Mouse (Mus musculus): ENCODE measurements around the gene Pigh. TPM values are rescaled to one million over a fixed set of nuclear protein-coding genes. Genes with fewer than 3 reads are reported as not detected.
A peak's percentile ranks its signal among the peaks of the same experiment; 100 is the strongest.

Pigh gene
- polyA plus RNA-seq (2012; rRNA removed), result 6.0 and 6.8 TPM in 2 replicates

DNA sequence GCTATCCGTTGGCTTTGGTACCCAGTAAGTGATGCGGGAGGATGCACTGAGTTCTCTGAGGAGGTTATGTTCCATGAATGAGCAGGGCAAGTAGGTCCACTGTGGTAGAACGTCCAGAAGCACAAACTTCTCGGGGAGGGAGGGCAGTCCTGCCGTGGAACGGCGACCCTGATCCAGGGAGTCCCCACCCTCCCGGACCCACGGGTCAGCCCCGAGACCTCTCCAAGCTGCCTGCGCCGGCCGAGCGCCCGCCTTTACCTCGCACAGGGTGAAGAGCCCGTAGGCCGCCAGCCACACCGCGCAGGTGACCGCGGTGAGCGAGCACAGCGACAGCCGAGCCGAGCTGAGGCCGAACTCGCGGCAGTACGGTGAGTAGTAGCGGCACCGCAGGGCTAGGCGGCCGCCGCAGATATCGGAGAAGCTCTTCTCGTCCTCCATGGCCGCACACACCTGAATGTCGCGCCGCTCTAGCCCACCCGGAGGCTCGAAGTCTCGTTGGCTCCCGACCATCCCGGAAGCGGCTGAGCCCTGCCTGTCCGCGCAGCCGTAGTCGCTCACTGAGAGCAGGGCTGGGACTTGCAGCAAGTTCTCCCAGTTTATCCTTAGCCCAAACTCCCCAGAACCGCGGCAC lies at the start of gene Pigh:
Gene Pigh (minus strand): TSS at position 470 of the 631 bp plus-strand sequence.
- peak within 1 kb of the TSS; percentile 95 for H3K4me3 ChIP-seq (ENCODE audit: control insufficient read depth, low read depth, low read length)
- no peak within 1 kb of the TSS for H3K27ac ChIP-seq (ENCODE audit: control insufficient read depth, insufficient read depth, low read depth, low read length)
- H3K4me1 ChIP-seq (ENCODE audit: control insufficient read depth, insufficient read depth, low read length), result no peaks in the 10 kb centered on the region; the same call in 1 of the 2 replicates
- no peak for TF ChIP-seq CTCF (IDR thresholded peaks at IDR 0.05; ENCODE audit: control insufficient read depth, insufficient read depth, insufficient replicate concordance, low read depth, low read length)
- TF ChIP-seq POLR2A (IDR thresholded peaks at IDR 0.05; ENCODE audit: control insufficient read depth, low read depth, low read length), result no peak; the same call in 1 of the 2 replicates
- no peaks in the 10 kb centered on the region for H3K36me3 ChIP-seq (ENCODE audit: control insufficient read depth, insufficient read depth, low read length)
- no peaks in the 10 kb centered on the region for H3K27me3 ChIP-seq (ENCODE audit: control insufficient read depth, insufficient read depth, low read length)

- H3K4me1 ChIP-seq (ENCODE audit: control insufficient read depth, insufficient read depth, low read length), result no peaks in the 10 kb centered on the region
- H3K4me3 ChIP-seq (ENCODE audit: control insufficient read depth, low read depth, low read length), result no peak overlapping the region
- no peak overlapping the region for H3K27ac ChIP-seq (ENCODE audit: control insufficient read depth, insufficient read depth, low read depth, low read length)
- H3K27me3 ChIP-seq (ENCODE audit: control insufficient read depth, insufficient read depth, low read length), result no peaks in the 10 kb centered on the region
- no peaks in the 10 kb centered on the region for H3K36me3 ChIP-seq (ENCODE audit: control insufficient read depth, insufficient read depth, low read length)
- TF ChIP-seq POLR2A (IDR thresholded peaks at IDR 0.05; ENCODE audit: control insufficient read depth, low read depth, low read length) (no peak), CTCF (IDR thresholded peaks at IDR 0.05; ENCODE audit: control insufficient read depth, insufficient read depth, insufficient replicate concordance, low read depth, low read length) (no peak)
Measured at GRCm38 (mm10) chr12:79138999-79139398, 49.5 kb upstream of the Pigh start.

GRCm38 (mm10) chr12:79136949-79137348 lies 47.5 kb upstream of the Pigh start:
- H3K4me1 ChIP-seq (ENCODE audit: control insufficient read depth, insufficient read depth, low read length), result no peaks in the 10 kb centered on the region
- H3K36me3 ChIP-seq (ENCODE audit: control insufficient read depth, insufficient read depth, low read length), result no peaks in the 10 kb centered on the region
- TF ChIP-seq POLR2A (IDR thresholded peaks at IDR 0.05; ENCODE audit: control insufficient read depth, low read depth, low read length), result no peak
- no peak for TF ChIP-seq CTCF (IDR thresholded peaks at IDR 0.05; ENCODE audit: control insufficient read depth, insufficient read depth, insufficient replicate concordance, low read depth, low read length)
- H3K27ac ChIP-seq (ENCODE audit: control insufficient read depth, insufficient read depth, low read depth, low read length), result no peak overlapping the region
- no peaks in the 10 kb centered on the region for H3K27me3 ChIP-seq (ENCODE audit: control insufficient read depth, insufficient read depth, low read length)
- H3K4me3 ChIP-seq (ENCODE audit: control insufficient read depth, low read depth, low read length), result no peak overlapping the region

- TF ChIP-seq CTCF (IDR thresholded peaks at IDR 0.05; ENCODE audit: control insufficient read depth, insufficient read depth, insufficient replicate concordance, low read depth, low read length) (no peak), POLR2A (IDR thresholded peaks at IDR 0.05; ENCODE audit: control insufficient read depth, low read depth, low read length) (no peak)
- no peak overlapping the region for H3K27ac ChIP-seq (ENCODE audit: control insufficient read depth, insufficient read depth, low read depth, low read length)
- H3K4me3 ChIP-seq (ENCODE audit: control insufficient read depth, low read depth, low read length), result no peak overlapping the region
- H3K36me3 ChIP-seq (ENCODE audit: control insufficient read depth, insufficient read depth, low read length), result no peaks in the 10 kb centered on the region
- H3K4me1 ChIP-seq (ENCODE audit: control insufficient read depth, insufficient read depth, low read length), result peaks cover 11% of the 10 kb centered on the region
- H3K27me3 ChIP-seq (ENCODE audit: control insufficient read depth, insufficient read depth, low read length), result no peaks in the 10 kb centered on the region
Measured at GRCm38 (mm10) chr12:79135105-79135504, 45.7 kb upstream of the Pigh start.

- no peak for TF ChIP-seq CTCF (IDR thresholded peaks at IDR 0.05; ENCODE audit: control insufficient read depth, insufficient read depth, insufficient replicate concordance, low read depth, low read length)
- TF ChIP-seq POLR2A (IDR thresholded peaks at IDR 0.05; ENCODE audit: control insufficient read depth, low read depth, low read length), result no peak
Measured at GRCm38 (mm10) chr12:79134676-79135075, 45.2 kb upstream of the Pigh start.

GRCm38 (mm10) chr12:79131706-79132460 lies 42.4 kb upstream of the Pigh start:
- no peak overlapping the region for H3K4me3 ChIP-seq (ENCODE audit: control insufficient read depth, low read depth, low read length)
- no peak overlapping the region for H3K27ac ChIP-seq (ENCODE audit: control insufficient read depth, insufficient read depth, low read depth, low read length)
- TF ChIP-seq CTCF (IDR thresholded peaks at IDR 0.05; ENCODE audit: control insufficient read depth, insufficient read depth, insufficient replicate concordance, low read depth, low read length) (no peak), POLR2A (IDR thresholded peaks at IDR 0.05; ENCODE audit: control insufficient read depth, low read depth, low read length) (no peak)
- H3K27me3 ChIP-seq (ENCODE audit: control insufficient read depth, insufficient read depth, low read length), result no peaks in the 10 kb centered on the region
- H3K4me1 ChIP-seq (ENCODE audit: control insufficient read depth, insufficient read depth, low read length), result peaks cover 11% of the 10 kb centered on the region
- H3K36me3 ChIP-seq (ENCODE audit: control insufficient read depth, insufficient read depth, low read length), result no peaks in the 10 kb centered on the region

More at GRCm38 (mm10) chr12:79134676-79135075, 45.2 kb upstream of the Pigh start:
- Histone ChIP-seq H3K4me3 (ENCODE audit: control insufficient read depth, low read depth, low read length) (no peak overlapping the region), H3K36me3 (ENCODE audit: control insufficient read depth, insufficient read depth, low read length) (no peaks in the 10 kb centered on the region), H3K27ac (ENCODE audit: control insufficient read depth, insufficient read depth, low read depth, low read length) (no peak overlapping the region), H3K27me3 (ENCODE audit: control insufficient read depth, insufficient read depth, low read length) (no peaks in the 10 kb centered on the region), H3K4me1 (ENCODE audit: control insufficient read depth, insufficient read depth, low read length) (peaks cover 11% of the 10 kb centered on the region)

DNA sequence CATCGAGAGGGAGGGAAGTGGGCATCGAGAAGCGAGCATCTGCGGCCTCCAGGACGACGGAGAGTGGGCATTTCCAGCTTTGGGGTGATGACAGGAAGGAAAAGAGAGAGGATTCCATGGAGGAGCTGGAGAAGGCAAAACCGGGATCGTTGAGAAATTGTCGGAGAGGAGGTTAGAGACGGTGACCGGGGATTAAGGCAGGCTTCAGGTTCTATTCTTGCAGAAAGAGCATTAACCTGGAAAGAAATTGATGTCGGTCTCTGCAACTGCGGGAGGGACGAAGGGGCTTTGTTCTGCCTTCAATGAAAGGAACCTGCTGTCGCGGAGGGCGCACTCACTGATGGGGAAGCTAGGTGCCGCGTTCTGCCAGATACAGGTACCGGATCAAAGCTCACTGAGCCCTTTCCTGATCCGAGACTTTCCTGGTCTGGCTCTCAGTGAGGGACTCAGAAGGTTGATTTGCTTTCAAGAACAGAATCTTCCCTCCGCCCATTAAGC lies 41.8 kb upstream of the Pigh start:
- H3K27ac ChIP-seq (ENCODE audit: control insufficient read depth, insufficient read depth, low read depth, low read length), result no peak overlapping the region
- H3K27me3 ChIP-seq (ENCODE audit: control insufficient read depth, insufficient read depth, low read length), result no peaks in the 10 kb centered on the region
- H3K4me3 ChIP-seq (ENCODE audit: control insufficient read depth, low read depth, low read length), result peak overlapping the region; percentile 61
- no peaks in the 10 kb centered on the region for H3K36me3 ChIP-seq (ENCODE audit: control insufficient read depth, insufficient read depth, low read length)
- H3K4me1 ChIP-seq (ENCODE audit: control insufficient read depth, insufficient read depth, low read length), result peaks cover 11% of the 10 kb centered on the region
- no peak for TF ChIP-seq CTCF (IDR thresholded peaks at IDR 0.05; ENCODE audit: control insufficient read depth, insufficient read depth, insufficient replicate concordance, low read depth, low read length)
- TF ChIP-seq POLR2A (IDR thresholded peaks at IDR 0.05; ENCODE audit: control insufficient read depth, low read depth, low read length), result no peak
